Mouse (Mus musculus): ENCODE results near the gene Lpar1.

- TF ChIP-seq CTCF (IDR thresholded peaks at IDR 0.05; ENCODE audit: low read depth, low read length) (no peak), GATA1 (IDR thresholded peaks at IDR 0.05; ENCODE audit: borderline replicate concordance, low read length) (no peak)
Observed at GRCm38 (mm10) chr4:58580098-58580497, 26.4 kb upstream of the Lpar1 start.

All from G1E (cell line).